In genomic region chr2:18831031-18831774, GRCm38 (mm10) we compare ENCODE assay signal across 27 mouse cellular contexts.
DNase-seq lines count a peak whose midpoint lies in the region; ATAC-seq and TF ChIP-seq lines count a peak whose summit lies in the region.
"Had no signal": no experiment of that assay in that cellular context is flagged by ENCODE, and none has a peak within 500 bp of the region (broad histone marks: within the 10 kb centered on the region; RNA-seq: fewer than 3 reads in every experiment).

No protein-coding gene starts in this region.

- no peak for TF ChIP-seq CTCF in lung, embryonic 14.5 days (IDR thresholded peaks at IDR 0.05; ENCODE audit: low read depth)

- no peaks in the 10 kb centered on the region for H3K36me3 ChIP-seq in heart, embryonic 14.5 days (ENCODE audit: control insufficient read depth, insufficient read depth, low read length)
- no peaks in the 10 kb centered on the region for H3K36me3 ChIP-seq in lung, embryonic 14.5 days (ENCODE audit: insufficient read depth)
- H3K36me3 ChIP-seq in lung, embryonic 16.5 days (ENCODE audit: control insufficient read depth, insufficient read depth, low read length) = no peaks in the 10 kb centered on the region
- H3K36me3 ChIP-seq: embryonic facial prominence, embryonic 12.5 days; hindbrain, embryonic 10.5 days; kidney, embryonic 15.5 days; neural tube, embryonic 13.5 days had no signal

- peak overlapping the region; percentile 8 to 12; a peak in 2 of 4 replicates for H3K27ac ChIP-seq in heart, embryonic 14.5 days (replicated peaks in 1 of 2; ENCODE audit: control insufficient read depth in 1 of 2, insufficient read depth in 1 of 2, low read depth in 2 of 2, low read length in 2 of 2)
- no peak overlapping the region for H3K27ac ChIP-seq in lung, embryonic 14.5 days (ENCODE audit: low read depth)
- H3K27ac ChIP-seq in lung, embryonic 16.5 days (ENCODE audit: low read length) = no peak overlapping the region
- H3K27ac ChIP-seq: embryonic facial prominence, embryonic 12.5 days; hindbrain, embryonic 10.5 days; kidney, embryonic 15.5 days; neural tube, embryonic 13.5 days had no signal

- no peak overlapping the region for H3K4me3 ChIP-seq in heart, embryonic 14.5 days (ENCODE audit: control insufficient read depth in 1 of 2, insufficient read depth in 1 of 2, low read depth in 1 of 2, low read length in 2 of 2)
- no peak overlapping the region for H3K4me3 ChIP-seq in lung, embryonic 14.5 days (ENCODE audit: low read depth, low read length)
- H3K4me3 ChIP-seq in lung, embryonic 16.5 days (ENCODE audit: low read length) = no peak overlapping the region
- H3K4me3 ChIP-seq: embryonic facial prominence, embryonic 12.5 days; hindbrain, embryonic 10.5 days; kidney, embryonic 15.5 days; myocyte; neural tube, embryonic 13.5 days had no signal

- DNase-seq in heart, postnatal 25 days (ENCODE audit: low spot score) = no peak
- DNase-seq in lung, embryonic 14.5 days = peak; percentile 75
- no peak for DNase-seq in lung, postnatal 25 days (ENCODE audit: low spot score)
- no peak for DNase-seq in kidney, postnatal 25 days
- no peak for DNase-seq in kidney, adult 8-10 months
- DNase-seq: adrenal gland, adult 8-10 months; cerebellum, adult 11-12 months; cerebellum, postnatal 14 days; forebrain, postnatal 0 days; gastrocnemius, postnatal 25 days; kidney, postnatal 4 days; liver, postnatal 0 days; right cerebral cortex, adult 18-20 months; right cerebral cortex, postnatal 4 days; thymus, postnatal 36 days had no signal

- ATAC-seq in heart, embryonic 14.5 days (ENCODE audit: insufficient number of reproducible peaks, insufficient read depth, low FRiP score, low read depth) = no peak
- ATAC-seq in lung, embryonic 14.5 days (ENCODE audit: insufficient read depth) = peak; percentile 90
- peak; percentile 89 for ATAC-seq in lung, embryonic 16.5 days (ENCODE audit: low read depth)
- ATAC-seq: activated CD4-positive, CD25-positive, alpha-beta regulatory T cell, adult 4 months; hindbrain, embryonic 16.5 days; intestine, embryonic 16.5 days; liver, postnatal 0 days; midbrain, embryonic 16.5 days had no signal

- no peak overlapping the region for H3K4me2 ChIP-seq in heart, embryonic 14.5 days (ENCODE audit: low read length)
- H3K4me2 ChIP-seq in lung, embryonic 14.5 days = no peak overlapping the region
- no peak overlapping the region for H3K4me2 ChIP-seq in lung, embryonic 16.5 days (ENCODE audit: low read depth, low read length)
- H3K4me2 ChIP-seq: embryonic facial prominence, embryonic 12.5 days; kidney, embryonic 15.5 days; liver, embryonic 11.5 days; neural tube, embryonic 13.5 days had no signal

- no peaks in the 10 kb centered on the region for H3K27me3 ChIP-seq in heart, embryonic 14.5 days (ENCODE audit: control insufficient read depth, insufficient read depth, low read length)
- H3K27me3 ChIP-seq in lung, embryonic 14.5 days (ENCODE audit: insufficient read depth, low read length) = peaks cover 10% of the 10 kb centered on the region
- peaks cover 3% of the 10 kb centered on the region; the same call in 1 of the 2 replicates for H3K27me3 ChIP-seq in lung, embryonic 16.5 days (ENCODE audit: control insufficient read depth, insufficient read depth, low read depth, low read length)
- H3K27me3 ChIP-seq: embryonic facial prominence, embryonic 12.5 days; kidney, embryonic 15.5 days; neural tube, embryonic 13.5 days had no signal

- no peaks in the 10 kb centered on the region for H3K9me3 ChIP-seq in heart, embryonic 14.5 days (ENCODE audit: control insufficient read depth, low read length)
- no peaks in the 10 kb centered on the region for H3K9me3 ChIP-seq in lung, embryonic 14.5 days (ENCODE audit: low read depth, low read length)
- no peaks in the 10 kb centered on the region for H3K9me3 ChIP-seq in lung, embryonic 16.5 days (ENCODE audit: control insufficient read depth, low read length)
- H3K9me3 ChIP-seq: embryonic facial prominence, embryonic 12.5 days; hindbrain, embryonic 10.5 days; kidney, embryonic 15.5 days; neural tube, embryonic 13.5 days had no signal

- intact Hi-C loops in heart, postnatal 25 days (cut with DNase I) = no loop called here

- peaks cover 4 to 5% of the 10 kb centered on the region in 2 experiments; a peak in 2 of 4 replicates for H3K4me1 ChIP-seq in heart, embryonic 14.5 days (ENCODE audit: control insufficient read depth in 2 of 2, insufficient read depth in 2 of 2, low read length in 2 of 2)
- H3K4me1 ChIP-seq in lung, embryonic 14.5 days (ENCODE audit: insufficient read depth) = no peaks in the 10 kb centered on the region
- H3K4me1 ChIP-seq in lung, embryonic 16.5 days (replicated peaks; ENCODE audit: control insufficient read depth, insufficient read depth, low read length) = no peaks in the 10 kb centered on the region
- H3K4me1 ChIP-seq: embryonic facial prominence, embryonic 12.5 days; hindbrain, embryonic 10.5 days; kidney, embryonic 15.5 days had no signal

- H3K9ac ChIP-seq in heart, embryonic 14.5 days (ENCODE audit: low read length) = no peak overlapping the region
- no peak overlapping the region for H3K9ac ChIP-seq in lung, embryonic 14.5 days
- H3K9ac ChIP-seq in lung, embryonic 16.5 days (ENCODE audit: low read length) = no peak overlapping the region
- H3K9ac ChIP-seq: embryonic facial prominence, embryonic 12.5 days; forebrain, postnatal 0 days; kidney, embryonic 15.5 days; liver, postnatal 0 days; neural tube, embryonic 13.5 days had no signal

- WGBS in heart, embryonic 14.5 days = 44% methylated on average over 6 of the region's 6 CpGs
- 19% methylated on average over 6 of the region's 6 CpGs for WGBS in lung, embryonic 14.5 days
- WGBS in lung, embryonic 16.5 days = 30% methylated on average over 6 of the region's 6 CpGs

Comparison
In these comparisons a context has a peak if more than half of its experiments do, and no peak if none do; other contexts are left out.
1. H3K27ac ChIP-seq: peak in heart, embryonic 14.5 days (2 of 2); none in lung, embryonic 14.5 days (single experiment) and lung, embryonic 16.5 days (single experiment).